Mouse (Mus musculus): ENCODE data around the gene S100a6.
A peak's percentile ranks its signal among the peaks of the same experiment; 100 is the strongest.

S100a6 gene

DNA sequence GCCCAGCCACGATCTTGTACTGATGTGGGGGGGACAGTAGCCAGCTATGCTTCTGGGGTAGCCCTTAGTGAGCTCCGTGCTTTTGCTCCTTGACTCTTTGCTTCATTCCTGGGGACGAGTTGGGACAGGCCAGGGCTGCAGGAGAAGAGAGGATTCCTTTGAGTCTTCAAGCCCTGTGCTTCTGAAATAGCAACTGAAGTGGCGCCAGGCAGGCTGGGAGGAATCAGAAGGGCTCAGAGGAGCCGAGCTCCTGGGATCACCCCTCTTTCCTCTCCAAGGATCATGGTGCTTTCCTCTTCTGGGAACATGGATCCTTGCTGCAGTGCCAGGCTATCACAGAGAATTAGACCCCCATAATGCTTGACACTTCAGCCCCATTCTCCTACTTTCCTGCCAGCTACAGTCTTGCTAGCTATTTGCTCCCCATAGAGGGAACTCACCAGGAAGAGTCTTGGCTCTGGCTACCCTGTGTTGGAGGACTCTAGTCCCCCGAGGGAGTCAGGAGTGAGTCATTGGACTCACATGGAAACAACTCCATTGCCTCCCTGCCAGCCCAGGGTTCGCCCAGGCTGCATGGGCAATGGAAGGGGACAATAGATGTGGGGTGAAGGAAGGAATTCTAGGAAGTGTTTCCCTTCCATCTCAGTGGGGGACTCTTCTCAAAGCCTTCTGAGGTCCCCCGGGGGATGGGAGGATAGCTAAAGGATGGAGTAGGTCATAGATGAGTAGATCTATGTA, 12.1 kb upstream of the S100a6 start:
- no peak for DNase-seq (ENCODE audit: low spot score)

DNA sequence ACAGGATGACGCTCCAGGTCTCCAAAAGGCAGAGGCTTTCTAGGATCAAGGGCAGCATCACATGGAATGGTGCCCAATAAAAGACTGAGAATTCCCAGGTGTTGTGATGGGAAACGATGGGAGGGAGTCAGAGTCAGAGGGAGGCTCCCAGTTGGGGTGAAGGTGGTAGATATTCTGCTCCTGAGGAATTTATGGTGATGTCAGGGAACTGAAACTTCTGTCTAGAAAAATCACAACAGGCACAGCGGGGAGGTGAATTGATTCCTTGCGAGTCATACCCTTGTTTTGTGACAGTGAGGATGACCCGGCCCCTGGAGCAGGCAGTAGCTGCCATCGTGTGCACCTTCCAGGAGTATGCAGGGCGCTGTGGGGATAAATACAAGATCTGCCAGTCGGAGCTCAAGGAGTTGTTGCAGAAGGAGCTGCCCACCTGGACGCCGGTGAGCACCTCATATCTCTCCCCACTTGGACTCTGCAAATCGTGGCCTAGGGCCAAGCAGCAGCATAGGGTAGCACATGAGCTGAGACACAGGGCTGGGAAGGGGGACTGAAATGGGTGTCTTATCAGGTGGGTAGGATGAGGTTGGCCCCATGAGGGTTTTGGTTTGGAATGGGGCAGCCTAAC, 11.1 kb upstream of the S100a6 start, which contains the start of gene Gm42674:
TSS of gene Gm42674 (plus strand) at position 419 of the 625 bp plus-strand sequence.
- no peak for DNase-seq (ENCODE audit: low spot score)

DNA sequence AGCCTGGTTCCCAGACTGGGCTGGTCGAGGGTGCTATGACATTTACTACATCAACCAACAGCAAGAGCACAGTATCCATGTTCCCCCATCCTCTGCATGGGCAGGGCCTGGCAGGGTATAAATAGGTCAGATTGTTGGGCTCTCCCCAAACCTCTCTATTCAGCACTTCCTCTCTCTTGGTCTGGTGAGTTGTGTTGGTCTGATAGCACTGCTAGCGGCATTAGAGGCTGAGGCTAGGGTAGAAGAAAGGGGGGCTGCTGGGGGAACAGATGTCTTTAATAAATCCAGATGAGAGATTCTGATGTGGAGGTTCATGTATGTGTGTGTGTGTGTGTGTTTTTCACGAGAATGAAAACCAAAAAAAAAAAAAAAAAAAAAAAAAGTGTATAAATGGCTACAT, 9.1 kb upstream of the S100a6 start, which contains the start of gene S100a4:
TSS of gene S100a4 (plus strand) at position 149 of the 400 bp plus-strand sequence.
- DNase-seq (ENCODE audit: low spot score), result no peak

DNA sequence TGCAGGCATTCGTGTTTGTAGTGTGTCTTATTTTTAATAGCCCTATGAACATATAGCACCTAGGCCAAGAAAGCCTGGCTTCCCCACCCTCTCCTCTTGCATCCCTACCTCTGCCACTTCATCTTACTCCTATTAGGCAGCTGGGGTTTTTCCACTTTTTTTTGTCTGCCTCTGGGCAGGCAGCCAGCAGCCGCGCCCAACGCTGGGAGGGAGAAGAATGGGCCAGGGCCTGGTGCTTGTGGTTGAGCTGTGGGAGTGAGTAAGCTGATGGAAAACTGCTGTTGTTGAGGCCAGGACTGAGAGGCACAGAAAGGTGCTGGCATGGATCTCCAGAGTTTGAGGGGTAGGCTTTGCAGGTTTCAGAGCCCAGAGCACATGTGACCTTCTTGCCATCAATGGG, 8.3 kb upstream of the S100a6 start:
- no peak for DNase-seq (ENCODE audit: low spot score)

DNA sequence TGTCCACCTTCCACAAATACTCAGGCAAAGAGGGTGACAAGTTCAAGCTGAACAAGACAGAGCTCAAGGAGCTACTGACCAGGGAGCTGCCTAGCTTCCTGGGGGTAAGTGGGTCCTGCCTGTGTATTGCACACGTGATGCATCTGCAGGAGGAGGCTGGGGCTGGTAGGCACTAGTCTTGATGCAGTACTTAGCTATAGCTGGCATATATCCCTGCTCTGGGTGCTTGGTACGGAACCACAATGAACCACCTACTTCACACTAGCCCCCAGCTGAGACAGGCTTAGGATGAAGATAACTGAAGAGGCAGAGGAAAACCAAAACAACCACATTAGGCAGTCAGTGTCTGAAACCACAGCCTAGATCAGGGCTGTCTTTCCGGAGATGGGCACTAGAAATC, 7.6 kb upstream of the S100a6 start:
- no peak for DNase-seq (ENCODE audit: low spot score)

DNA sequence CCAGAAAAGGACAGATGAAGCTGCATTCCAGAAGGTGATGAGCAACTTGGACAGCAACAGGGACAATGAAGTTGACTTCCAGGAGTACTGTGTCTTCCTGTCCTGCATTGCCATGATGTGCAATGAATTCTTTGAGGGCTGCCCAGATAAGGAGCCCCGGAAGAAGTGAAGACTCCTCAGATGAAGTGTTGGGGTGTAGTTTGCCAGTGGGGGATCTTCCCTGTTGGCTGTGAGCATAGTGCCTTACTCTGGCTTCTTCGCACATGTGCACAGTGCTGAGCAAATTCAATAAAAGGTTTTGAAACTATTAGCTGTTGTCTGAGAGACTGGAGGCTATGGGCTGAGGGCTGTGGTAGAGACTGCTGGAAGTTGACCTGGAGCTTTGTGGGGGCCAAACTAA, 6.9 kb upstream of the S100a6 start:
- DNase-seq (ENCODE audit: low spot score), result no peak

DNA sequence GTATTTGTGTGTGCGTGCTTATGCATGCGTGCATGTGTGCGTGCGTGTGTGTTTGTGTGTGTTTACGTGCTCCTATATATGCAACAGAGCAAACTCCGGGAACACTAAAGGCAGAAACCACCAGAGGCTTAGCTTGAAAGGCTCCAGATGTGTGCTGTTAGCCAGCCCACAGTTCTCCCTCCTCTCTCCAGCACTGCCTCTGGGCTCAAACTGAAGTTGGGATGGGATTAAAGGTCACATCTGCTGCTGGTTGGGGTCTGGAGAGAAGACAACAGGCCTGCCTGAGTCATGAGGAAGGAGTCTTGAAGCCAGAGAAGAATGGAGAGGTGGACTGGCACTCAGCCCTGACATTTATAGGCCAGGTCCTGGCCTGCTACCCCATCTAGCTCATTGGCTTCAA, 6.5 kb upstream of the S100a6 start:
- no peak for DNase-seq (ENCODE audit: low spot score)

DNA sequence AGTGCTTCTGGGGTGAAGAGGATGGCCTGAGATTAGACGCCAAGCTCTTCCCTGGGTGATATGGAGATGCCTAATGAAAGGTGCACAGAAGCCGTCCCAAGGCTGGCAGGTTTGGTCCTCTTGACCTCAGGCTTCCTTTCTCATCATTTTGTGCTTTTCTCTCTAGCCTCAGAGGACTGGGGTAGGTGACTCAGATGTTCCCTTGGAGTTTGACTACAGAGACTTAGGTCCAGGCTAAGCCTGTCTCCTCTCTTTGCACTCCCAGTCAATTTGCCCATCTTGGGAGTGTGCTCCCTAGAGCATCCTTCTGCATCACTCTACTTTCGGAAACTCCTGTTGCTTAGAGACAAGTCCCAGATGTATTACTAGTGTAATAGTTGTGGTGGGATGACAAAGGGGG, 5.3 kb upstream of the S100a6 start:
- DNase-seq (ENCODE audit: low spot score), result no peak

DNA sequence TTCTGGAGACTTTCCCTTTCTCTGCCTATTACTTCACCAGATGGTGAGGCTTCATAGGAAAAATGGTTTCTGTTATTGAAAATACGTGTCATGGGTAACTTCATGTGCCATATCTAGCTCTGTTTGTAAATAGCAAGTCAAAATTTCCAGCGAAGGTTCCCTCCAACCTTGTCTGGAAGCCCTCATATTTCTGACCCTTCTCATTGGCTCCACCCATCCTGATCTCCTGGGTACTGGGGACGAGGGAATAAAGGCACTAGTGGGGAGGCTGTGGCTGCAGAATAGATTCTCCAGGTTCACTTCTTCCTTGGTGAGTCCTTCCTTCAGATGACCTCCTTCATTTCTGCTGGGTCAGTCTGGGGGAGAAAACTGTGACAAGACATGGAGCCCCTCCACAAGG, 4.5 kb upstream of the S100a6 start, which contains the start of gene S100a5:
TSS of gene S100a5 (plus strand) at position 301 of the 400 bp plus-strand sequence.
- no peak for DNase-seq (ENCODE audit: low spot score)

DNA sequence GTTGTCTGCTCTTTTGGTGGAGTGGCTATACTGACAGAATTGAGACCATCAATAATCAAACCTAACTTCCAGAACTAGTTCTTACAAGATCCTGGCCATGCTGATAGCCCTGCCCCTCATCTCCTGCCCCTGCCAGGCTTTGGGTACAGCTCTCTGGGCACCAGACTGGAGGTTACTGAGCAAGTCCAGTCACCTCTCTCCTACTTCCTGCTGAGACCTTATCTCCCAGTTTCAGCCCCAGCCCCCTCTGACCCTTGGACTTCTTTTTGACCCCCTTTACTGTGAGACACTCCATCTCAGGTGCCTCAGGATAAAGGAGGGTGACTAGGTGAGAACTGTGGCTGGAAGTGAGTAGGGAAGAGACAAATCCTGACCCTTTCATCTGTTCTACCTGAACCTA, 3.6 kb upstream of the S100a6 start:
- DNase-seq (ENCODE audit: low spot score), result no peak

DNA sequence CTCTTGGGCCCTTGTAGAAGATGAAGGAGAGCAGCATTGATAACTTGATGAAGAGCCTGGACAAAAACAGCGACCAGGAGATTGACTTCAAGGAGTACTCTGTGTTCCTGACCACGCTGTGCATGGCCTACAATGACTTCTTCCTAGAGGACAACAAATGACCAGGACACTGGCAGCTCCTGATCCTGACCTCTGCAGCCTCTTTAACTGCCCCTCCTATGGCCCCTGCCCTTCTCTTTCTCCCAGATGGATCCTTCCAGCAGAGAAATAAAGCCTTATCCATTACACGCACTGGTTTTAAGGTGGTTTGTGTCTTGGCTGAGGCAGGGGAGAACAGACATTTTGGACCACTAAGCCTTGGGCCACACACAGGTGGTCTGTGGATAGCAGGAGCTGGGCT, 1.2 kb upstream of the S100a6 start:
- DNase-seq (ENCODE audit: low spot score), result no peak

DNA sequence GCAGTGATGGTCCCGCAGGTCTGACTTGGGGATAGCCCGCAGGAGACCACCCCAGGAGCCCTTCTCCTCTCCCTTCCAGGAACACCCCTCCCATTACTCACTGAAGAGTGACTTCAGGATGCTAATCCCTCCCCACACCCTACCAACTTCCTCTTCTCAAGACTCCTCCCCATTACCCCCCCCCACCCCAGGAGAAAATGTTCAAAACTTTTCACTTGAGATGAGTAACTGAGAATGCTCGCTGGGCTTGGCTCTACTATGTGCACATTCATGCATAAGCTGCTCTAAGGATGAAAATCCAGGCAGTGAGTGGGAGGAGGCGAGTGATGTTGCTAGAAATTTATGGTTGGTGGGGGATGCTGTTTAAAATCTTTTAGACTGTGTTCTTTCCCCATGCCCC, 621 bp upstream of the S100a6 start:
- DNase-seq (ENCODE audit: low spot score), result no peak

DNA sequence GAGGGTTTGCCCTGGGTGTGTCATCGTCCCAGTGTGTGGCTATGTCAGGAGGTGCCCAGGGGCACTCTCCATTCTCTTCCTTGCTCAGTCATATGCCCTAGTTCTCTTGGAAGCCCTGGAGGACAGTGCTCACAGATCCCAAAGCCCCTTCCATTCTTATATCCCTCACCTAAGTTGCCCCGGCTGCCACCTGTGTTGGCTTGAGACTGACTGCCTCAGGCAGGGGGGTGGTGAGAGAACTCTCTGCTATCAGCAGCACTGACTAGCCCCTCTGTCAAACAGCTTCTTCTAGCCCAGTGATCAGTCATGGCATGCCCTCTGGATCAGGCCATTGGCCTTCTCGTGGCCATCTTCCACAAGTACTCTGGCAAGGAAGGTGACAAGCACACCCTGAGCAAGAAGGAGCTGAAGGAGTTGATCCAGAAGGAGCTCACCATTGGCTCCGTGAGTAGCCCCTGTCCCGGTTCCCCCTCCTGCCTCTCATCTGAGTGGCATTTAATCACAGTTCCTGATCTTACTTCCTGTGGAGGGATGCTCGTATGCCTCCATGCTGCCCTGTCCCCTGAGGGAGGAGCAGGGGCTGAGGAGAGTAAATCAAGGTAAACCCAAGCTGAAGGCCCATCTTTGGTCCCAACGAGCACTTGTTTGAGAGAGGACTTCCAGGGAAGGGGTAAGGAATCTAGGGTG, 922 bp downstream of the S100a6 start:
- DNase-seq (ENCODE audit: low spot score), result no peak

DNA sequence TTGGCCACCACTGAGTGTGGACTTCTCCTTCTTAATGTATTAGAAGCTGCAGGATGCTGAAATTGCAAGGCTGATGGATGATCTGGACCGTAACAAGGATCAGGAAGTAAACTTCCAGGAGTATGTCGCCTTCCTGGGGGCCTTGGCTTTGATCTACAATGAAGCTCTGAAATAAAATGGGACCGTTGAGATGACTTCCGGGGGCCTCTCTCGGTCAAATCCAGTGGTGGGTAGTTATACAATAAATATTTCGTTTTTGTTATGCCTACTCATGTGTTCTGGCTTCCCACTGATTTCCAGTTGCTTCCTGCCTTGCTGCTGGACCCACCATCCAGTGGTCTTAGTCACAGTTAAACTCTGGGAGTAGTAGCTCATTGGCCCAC, 1.5 kb downstream of the S100a6 start:
- DNase-seq (ENCODE audit: low spot score), result no peak

DNA sequence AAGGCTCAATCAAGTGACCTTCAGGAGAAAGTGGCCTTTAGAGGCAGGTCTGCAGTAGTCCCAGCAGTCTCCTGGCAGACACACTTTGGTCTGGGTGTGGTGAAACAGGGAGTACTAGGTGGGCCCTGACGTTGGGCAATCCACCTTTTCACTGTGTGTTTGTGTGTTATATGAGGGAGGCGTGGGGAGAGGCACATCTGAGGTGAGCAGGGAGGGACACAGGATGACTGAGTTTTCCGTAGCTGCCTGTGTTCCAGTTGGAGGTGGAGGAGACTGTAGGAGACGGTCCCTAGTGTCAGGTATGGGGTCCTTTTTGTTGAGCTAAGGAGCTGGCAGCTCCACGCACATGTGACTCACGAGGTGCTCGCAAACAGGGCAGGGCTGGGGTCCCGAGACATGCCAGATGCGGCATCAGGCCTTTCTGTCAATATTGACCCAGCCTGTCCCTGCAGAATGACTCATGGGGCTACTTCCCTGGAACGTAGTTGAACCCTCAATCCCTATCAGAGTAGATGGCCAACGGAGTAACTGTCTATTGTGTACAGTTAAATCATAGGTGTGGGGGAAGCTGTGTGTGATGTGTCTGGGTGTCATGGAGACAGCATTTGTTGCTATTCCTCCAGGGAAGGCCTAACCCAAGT, 2.0 kb downstream of the S100a6 start:
- no peak for DNase-seq (ENCODE audit: low spot score)

DNA sequence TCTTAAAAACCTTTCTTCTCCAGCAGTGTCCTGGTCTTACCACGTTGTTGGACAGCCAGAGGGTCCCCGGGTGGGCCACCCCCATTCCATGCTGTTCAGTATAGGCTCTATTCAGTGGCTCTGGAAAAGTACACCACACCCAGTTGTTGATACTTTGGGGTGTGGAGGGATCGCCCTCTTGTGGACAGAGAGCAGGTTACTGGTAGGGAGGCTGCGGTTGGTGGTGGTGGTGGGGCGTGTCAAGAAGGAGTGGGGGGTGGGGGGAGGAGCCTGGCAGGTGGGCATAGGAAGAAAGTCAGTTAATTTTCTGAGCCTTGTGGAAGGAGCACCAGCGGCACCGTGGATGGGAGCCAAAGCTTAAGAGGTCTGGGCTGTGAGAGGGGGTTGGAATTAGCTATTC, 2.7 kb downstream of the S100a6 start:
- peak; percentile 65 for DNase-seq (ENCODE audit: low spot score)

DNA sequence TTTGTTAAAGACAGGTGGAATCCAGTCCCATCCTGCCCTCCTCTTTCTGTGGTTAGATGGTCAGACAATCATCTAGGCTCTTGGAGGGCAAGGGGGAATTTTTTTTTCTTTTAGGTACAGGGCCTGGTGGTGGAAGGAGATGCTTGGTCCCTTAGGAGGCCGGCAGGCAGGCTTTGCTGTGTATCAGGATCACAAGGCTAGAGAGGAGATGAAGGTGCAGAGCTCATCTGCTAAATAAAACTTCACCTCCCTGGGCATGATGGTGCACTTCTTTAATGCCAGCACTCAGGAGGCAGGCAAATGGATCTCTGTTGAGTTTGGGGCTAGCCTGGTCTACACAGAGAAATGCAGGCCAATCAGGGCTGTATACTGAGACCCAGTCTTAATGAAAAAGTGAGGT, 3.2 kb downstream of the S100a6 start:
- DNase-seq (ENCODE audit: low spot score), result no peak

DNA sequence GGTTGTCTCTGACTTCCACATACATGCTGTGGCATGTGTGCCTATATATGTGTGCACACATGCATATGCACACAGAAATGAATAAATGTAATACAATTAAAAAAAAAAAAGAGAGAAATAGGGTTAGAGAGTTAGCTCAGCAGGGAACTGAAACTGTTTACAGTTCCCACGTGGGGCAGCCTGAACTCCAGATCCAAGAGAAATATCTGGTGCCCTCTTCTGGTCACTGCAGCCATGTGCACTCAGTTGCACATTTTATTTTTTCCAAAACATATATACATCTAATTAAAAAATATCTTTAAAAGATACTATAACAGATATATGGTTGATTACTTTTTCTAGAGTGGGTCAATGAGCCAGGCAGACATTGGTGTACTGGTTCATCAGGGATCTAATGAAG, 4.9 kb downstream of the S100a6 start:
- DNase-seq (ENCODE audit: low spot score), result no peak

DNA sequence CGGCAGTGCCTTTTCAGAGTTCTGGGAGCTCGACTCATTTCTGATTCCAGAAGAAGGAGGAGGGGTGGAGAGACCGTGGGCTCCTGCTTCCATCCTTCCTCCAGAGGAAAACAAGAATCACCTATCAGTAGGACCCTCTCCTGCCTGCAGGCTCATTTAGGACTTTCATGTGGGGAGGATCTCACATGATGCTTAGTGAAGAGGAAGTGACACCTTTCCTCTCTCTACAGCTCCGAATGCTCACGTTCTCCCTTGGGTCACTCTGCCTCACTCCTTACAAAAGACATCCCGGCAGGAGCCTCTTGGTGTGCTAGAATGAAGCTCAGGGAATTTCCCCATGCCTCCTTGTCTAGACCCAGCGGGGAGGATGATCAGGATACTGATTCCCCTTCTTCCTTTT, 8.9 kb downstream of the S100a6 start:
- no peak for DNase-seq (ENCODE audit: low spot score)

DNA sequence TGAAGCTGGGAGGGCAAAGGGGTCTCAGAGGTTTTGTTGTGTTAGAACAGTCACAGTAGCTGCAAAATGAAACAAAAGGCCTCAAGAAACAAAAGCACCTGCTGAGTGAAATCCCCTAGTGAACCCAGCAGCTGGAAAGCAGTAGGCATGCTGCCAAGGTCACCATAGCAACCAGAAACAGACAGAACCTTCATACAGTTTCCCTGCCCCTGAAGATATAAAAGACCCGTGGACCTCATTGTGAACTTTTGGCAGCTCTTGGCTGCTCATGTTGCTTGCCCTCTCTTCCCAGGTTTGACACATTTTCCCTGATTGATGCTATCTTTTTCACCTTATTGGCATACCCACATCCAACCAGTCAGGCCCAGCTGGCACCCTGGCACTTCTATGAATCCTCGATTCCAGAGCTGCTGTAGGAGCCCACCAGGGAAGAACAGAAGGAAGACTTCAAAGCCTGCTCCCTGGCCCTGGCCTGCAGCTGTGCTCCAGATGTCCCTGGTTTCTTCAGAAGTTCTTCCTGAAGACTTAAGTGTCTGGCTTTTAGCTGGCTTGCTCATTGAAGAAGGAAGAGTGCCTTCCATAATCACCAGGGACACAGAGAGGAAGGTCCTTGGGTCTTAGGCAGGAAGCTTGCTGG, 10.9 kb downstream of the S100a6 start:
- no peak for DNase-seq (ENCODE audit: low spot score)

DNA sequence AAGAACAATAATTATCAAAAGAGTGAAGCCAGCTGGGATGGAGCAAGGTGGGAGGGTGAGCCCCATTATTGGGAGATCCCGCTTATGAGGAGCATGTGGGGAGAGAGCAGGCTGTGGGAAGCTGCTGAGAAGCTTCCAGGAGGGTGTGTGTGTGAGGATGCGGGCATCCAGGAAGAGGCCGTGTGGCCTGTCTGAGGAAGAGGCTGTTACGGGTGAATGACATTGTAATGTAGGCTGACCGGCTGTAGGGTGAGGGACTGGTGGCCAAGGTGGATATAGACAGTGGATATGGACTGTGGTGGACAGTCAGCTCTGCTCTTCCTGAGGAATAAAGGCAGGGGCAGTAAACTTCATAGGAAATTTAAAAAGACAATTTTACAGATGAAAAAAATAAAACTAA, 12.8 kb downstream of the S100a6 start:
- no peak for DNase-seq (ENCODE audit: low spot score)

All from layer of hippocampus, adult 9-10 months (tissue).